Mouse (Mus musculus): ENCODE measurements at regions not wholly inside any gene's neighbourhood (a gene's known extent, or its start where the extent isn't known, plus 50 kb on each side); places are given as distances from the start of the nearest gene placed in this dataset.

DNA sequence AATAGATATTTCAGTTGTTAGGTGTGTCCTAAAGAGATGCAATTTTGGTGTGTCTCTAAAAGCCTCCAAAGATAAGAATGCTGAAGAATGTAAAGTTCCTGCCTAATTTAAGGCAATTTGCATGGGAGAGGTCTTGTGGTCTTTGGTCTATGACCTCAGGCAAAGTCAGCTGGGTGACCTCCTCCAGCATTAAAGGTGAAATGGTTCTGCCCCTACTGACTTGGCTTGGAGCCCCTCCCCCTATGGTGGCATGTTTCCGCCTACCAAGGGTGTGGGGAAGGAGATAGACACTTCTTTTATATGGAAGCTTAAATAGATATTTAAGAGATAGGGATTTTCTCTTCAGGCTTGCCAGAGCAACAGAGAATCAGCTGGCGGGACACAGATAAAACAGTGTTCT, 111.8 kb upstream of the Samsn1 start:
- TF ChIP-seq GATA1 (IDR thresholded peaks at IDR 0.05; ENCODE audit: low read length) (no peak), TAL1 (IDR thresholded peaks at IDR 0.05; ENCODE audit: low read length) (no peak)

Data from erythroblast, embryonic 14.5 days (primary cell).